Mouse (Mus musculus) spleen, postnatal 10 days (tissue): ENCODE measurements around the gene Wnt11.

ENCODE experiments used
- DNase-seq, 2 experiments: peaks; one replicate each; pipeline ENCODE4 v3.0.0; 2021 to 2022; ENCODE audit warnings: low spot score in 2 of 2

The Wnt11 gene

DNA sequence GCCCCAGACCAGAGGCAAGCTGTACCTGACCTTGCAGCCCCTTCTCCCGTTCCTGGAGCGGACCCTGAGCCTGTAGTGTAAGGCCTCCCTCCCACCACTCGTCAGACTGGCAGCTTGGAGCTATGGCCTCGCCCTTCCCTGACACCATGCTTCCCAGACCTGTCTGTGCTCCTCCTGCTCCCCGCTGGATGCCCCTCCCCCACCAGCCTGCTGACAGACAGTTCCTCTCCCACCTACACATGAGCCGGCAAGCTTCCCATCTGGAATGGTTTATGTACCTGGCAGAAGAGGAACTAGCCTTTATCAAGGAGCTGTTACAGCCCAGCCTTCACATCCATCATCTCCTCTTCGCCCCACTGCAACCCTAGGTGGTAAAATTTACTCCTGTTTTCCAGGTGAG lies 6.0 kb upstream of the Wnt11 start:
- DNase-seq: no peak

GRCm38 (mm10) chr7:98831290-98831689 lies 3.6 kb upstream of the Wnt11 start:
- DNase-seq: no peak

DNA sequence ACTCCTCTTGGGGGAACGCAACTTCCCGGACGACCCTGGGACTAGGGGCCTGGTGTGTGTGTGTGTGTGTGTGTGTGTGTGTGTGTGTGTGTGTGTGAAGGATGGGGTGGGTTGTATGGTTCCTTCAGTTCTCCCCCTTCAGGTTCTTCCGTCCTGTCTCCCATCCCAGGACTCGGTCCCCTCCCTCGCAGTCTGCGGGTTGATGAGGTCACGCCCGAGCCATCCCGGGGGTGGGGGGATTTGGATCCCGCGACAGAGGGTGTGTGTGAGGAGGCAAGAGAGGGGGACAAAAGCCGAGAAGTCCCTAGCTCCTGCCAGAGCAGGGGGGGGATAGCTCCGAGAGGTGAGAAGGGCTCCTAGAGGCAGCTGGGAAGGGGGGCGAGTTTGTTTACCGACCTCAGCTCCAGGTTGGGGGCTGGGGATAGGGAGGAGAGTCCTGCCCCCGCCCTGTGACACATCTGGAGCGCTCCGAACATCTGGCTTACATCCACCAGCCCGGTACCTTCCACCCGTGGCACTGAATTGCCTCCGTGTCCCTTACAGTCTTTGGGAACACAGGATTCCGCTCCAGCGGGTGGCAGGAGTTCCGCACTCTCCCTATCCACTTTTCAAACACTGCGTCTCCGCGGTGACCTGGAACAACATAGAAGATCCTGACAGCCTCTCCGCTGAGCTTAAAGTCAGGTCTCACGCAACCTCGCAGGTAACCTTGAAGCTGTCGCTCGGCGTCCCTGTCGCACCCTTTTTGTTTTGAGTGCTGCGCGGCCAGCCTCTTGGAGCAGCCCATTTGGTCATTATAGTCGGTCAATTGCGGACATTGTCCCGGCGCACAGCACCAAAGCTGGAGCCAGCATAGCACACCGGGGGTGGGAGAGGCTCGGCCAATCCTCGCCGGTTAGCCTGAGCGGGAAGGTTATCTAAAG lies 868 bp downstream of the Wnt11 start:
- DNase-seq: no peak

DNA sequence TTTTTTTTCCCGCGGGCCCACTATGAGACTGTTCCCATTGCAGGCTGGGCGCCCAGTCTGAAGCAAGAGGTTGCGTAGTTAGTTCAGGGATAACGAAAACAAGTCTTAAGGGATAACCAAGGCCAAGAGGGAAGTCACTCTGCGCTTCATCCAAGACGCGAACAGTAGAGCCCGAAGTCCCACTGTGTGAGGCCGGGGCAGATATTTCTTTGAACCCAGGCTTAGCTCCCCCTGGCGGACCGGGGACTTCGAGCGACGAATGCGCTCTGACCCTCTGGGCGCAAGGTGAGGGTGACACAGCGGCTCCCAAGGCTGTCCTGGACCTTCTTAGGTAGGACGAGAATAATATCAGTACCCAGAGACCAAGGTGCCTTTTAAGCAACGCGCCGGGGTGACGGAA lies 1.7 kb downstream of the Wnt11 start:
- peak; percentile 49 to 84 for DNase-seq

GRCm38 (mm10) chr7:98837901-98838300 lies 3.0 kb downstream of the Wnt11 start:
- DNase-seq: peak; percentile 23 to 70

DNA sequence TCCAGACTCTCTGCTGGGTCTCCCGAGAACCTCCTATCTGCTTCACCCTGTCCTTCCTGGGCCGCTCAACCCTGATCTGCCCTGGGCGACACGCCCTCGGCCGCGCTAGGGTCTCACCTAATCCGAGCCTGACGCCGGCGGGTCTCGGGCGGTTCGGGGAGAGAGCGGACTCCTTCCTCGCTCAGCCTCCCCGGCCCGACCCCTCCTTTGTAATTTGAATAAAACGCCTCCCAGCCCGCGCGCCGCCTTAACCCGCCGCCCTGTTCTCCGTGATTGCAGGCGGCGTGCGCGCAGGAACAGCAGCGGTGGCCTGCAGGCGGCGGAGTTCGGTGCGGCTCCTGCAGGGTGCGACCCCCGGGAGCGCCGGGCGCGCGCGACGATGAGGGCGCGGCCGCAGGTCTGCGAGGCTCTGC lies 3.8 kb downstream of the Wnt11 start:
- DNase-seq: peak in 1 of 2 experiments; percentile 46

GRCm38 (mm10) chr7:98839312-98839711 lies 4.4 kb downstream of the Wnt11 start:
- no peak for DNase-seq

- DNase-seq: no peak
These were observed 5.9 kb downstream of the Wnt11 start for GRCm38 (mm10) chr7:98840771-98841170.

- DNase-seq: no peak
These were observed 6.9 kb downstream of the Wnt11 start for GRCm38 (mm10) chr7:98841802-98842201.

DNA sequence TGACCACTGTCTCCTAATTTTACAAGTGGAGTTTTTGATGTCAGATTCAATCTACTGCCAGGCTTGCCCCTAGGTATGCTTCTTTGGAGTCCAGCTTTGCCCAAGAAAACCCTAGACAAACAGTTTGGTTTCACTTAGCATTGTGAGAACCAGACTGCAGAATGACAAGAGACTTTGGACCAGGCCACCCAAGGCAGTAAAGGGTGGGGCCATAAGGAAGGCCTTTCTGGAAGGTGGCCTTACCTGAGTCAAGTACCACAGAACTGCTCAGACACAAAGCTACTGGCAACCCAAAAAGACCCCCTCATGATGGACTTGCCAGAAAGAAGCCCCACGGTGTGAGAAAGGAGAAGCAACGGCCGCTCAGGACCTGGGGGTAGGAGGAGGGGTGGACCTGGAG lies 8.1 kb downstream of the Wnt11 start:
- DNase-seq: no peak

GRCm38 (mm10) chr7:98843649-98844048 lies 8.7 kb downstream of the Wnt11 start:
- no peak for DNase-seq

DNA sequence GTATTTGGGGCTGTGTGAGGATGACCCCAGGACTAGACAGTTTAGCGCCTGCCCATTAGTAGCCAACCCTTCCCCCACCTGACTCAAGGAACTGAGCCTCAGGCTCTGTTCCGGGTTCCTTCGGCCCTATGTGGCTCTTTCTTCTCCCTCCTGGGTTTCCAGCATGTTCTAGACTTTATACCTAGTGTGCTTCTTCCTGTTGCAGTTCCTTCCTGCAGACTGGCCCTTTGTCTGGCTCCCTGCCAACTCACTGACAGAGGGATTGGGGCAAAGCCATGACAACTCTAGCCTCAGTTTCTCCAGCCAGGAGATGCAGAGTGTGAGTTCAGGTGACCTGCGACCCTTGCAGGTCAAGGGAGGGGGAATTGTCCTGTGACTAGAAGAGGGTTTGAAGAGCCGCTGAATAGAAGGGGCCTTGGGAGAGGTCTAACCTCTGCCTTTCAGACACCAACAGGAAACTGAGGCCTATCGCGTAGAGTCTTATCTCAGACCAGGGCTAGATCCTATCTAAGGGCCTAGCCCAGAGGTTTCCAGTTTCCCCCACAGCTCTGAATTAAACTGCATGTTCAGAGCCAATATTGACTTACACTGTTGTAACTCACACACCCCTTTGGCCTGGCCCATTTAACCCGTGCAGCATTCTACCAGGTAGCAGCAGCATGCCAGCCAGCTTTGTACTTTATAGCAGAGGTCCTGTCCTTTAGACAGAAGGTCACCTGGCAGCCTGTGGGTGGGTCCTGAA lies 14.2 kb downstream of the Wnt11 start:
- no peak for DNase-seq

GRCm38 (mm10) chr7:98850388-98850787 lies 15.5 kb downstream of the Wnt11 start:
- DNase-seq: no peak

DNA sequence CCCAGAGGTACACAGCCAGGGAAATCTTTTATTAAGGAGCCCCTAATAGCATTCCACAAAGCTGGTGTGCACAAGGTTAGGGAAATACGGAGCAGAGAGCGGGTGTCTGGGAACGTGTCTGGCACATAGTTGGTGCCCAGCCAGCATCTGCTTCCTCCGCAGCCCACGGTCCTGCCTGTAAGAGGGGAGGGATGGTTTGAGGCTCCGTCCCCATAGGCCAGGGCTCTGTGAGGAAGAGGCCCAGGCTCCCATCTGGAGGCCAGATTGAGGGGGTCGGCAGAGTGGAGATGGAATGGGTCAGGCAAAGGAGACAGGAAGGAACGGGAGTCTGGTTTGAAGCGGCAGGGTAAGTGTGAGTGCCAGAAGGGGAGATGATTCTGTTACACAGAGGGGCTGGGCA lies 16.3 kb downstream of the Wnt11 start:
- DNase-seq: no peak

GRCm38 (mm10) chr7:98852950-98853650 lies 18.2 kb downstream of the Wnt11 start:
- no peak for DNase-seq

GRCm38 (mm10) chr7:98853806-98854205 lies 18.9 kb downstream of the Wnt11 start:
- no peak for DNase-seq

DNA sequence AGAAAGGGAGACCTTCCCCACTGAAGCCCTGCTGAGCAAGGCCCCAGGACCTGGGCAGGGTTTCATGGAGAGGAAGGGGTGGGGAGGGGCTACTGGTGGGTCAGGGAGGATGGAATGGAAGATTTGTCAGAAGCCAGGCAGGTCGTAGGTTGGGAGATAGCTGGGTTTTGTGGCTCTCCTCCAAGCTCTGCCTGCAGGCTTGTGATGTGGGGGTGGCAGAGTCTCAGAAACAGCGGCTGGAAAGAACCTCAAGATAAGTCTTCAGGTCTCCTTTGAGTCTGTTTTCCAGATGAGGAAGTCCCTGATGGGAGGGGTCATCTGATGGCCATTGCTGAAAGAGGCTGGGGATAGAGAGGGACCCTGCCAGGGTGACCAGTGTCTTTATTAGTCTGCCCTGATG lies 20.5 kb downstream of the Wnt11 start:
- DNase-seq: no peak

DNA sequence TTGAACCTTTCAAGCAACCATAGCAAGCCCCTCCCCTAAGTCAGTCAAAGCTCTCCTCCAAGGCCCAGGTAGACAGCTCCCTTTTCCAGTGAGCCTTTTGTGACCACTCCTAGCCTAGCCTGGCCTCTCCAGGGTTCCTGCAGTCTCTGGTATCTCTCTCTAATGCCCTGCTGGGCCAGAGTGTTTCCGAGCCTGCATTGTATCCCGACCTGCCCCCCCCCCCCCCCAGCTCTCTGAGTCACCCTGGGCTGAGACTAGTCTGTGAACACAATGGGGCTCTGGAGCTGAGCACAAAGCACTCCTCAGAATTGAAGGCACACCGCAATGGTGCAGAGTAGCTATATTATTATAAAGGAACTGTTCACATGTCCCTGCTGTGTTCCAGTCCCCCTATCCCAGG lies 21.2 kb downstream of the Wnt11 start:
- no peak for DNase-seq

DNA sequence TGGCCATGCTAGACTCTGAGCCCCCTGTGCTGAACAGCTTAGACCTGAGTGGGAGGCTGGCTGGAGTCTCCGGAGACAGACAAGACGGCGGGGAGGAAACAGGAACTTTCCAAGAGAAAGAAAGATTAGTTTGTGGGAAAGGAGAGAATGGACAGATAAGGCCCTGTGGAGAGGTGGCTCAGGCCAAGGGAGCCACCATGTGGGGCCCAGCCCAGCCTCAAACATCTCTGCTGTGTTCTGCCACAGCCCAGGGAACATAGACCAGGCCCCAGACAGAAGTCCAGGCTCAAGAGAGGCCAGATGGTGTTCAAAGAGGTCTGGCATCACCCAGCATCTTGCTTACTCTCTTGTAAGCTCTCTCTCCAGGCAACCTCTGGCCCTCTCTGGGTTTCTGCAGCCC lies 22.2 kb downstream of the Wnt11 start:
- DNase-seq: no peak

DNA sequence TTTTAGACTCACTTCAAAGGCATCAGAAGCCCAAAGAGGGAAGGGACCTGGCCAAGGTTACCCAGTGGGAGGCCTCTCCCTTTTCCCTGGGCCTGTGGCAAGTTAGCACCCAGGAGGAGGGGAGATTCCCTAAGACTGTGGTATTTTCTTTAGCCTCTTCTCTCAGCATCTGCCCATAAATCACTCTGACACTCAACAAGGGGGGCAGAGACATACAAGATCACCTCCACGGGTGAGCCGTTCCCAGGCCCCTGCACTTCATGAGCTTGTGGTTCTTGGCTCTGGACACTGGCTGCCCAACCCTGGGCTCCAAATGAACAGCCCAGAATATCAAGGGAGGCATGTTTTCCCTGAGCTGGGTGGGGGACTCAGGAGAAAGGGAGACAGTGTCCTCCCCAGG lies 26.1 kb downstream of the Wnt11 start:
- DNase-seq: no peak

- no peak for DNase-seq
These were observed 28.1 kb downstream of the Wnt11 start for GRCm38 (mm10) chr7:98862994-98863393.

- DNase-seq: no peak
These were observed 29.2 kb downstream of the Wnt11 start for GRCm38 (mm10) chr7:98863969-98864718.
